Mouse (Mus musculus) neutrophil, adult 59 days (primary cell): Measurements from ENCODE around the gene Gm10413. TPM values are rescaled to one million over a fixed set of nuclear protein-coding genes. Genes with fewer than 3 reads are reported as not detected.

Experiments
- total RNA-seq, 2 experiments: library from RNA; stranded (reverse); gene quantifications; 1 replicate in 1 of 2; 2 replicates in 1 of 2; pipeline ENCODE4 v1.2.4; 2023

The Gm10413 gene
- not detected for total RNA-seq

GRCm38 (mm10) chr14:3394793-3395192 is at the start of gene Gm10413:
TSS of gene Gm10413 (plus strand) at chr14:3395093.

GRCm38 (mm10) chr14:3412314-3412713 is 17.4 kb downstream of the Gm10413 start, which contains the start of gene Gm10409:
TSS of gene Gm10409 (plus strand) at chr14:3412614.

GRCm38 (mm10) chr14:3427803-3428202 is 32.9 kb downstream of the Gm10413 start, which contains the start of gene Gm3005:
TSS of gene Gm3005 (plus strand) at chr14:3428103.

GRCm38 (mm10) chr14:3449079-3449478 is 54.2 kb downstream of the Gm10413 start, which contains the start of gene Gm10408:
TSS of gene Gm10408 (plus strand) at chr14:3449379.

Other genes with a start within 250 kb of the Gm10413 start
- gene Gm5795, start 206.8 kb upstream of the Gm10413 start, total RNA-seq: not detected
- not detected for gene D830030K20Rik, start 186.6 kb upstream of the Gm10413 start, total RNA-seq
- not detected for gene Gm2956, start 62.5 kb upstream of the Gm10413 start, total RNA-seq
- not detected for gene Gm10409, start 17.5 kb downstream of the Gm10413 start, total RNA-seq
- not detected for gene Gm3005, start 33.0 kb downstream of the Gm10413 start, total RNA-seq
- gene Gm10408, start 54.3 kb downstream of the Gm10413 start, total RNA-seq: not detected
- not detected for gene Gm3012, start 239.4 kb downstream of the Gm10413 start, total RNA-seq